Comparison of ENCODE assay signal across 27 mouse cellular contexts in the genomic region with DNA sequence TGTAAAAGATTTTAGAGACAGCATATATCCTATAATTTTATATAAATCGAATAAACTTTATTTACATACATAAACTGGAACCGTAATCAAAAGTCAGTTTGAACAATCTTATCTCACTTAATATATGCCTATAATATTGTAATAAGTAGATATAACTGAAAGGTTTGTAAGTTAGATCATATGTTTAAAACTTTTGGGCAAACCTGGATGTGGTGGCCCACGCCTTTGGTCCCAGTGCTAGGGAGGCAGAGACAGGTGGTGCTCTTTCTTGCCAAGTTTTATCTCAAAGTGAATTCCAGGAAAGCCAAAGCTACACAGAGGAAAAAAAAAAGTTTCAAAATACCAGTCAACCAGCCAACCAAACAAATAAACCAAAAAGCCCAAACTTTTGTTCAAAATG. TPM values are rescaled to one million over a fixed set of nuclear protein-coding genes. Genes with fewer than 3 reads are reported as not detected.
A peak's percentile ranks its signal among the peaks of the same experiment; 100 is the strongest.
DNase-seq lines count a peak whose midpoint lies in the region; ATAC-seq and TF ChIP-seq lines count a peak whose summit lies in the region.
"Had no signal": no experiment of that assay in that cellular context is flagged by ENCODE, and none has a peak within 500 bp of the region (broad histone marks: within the 10 kb centered on the region; RNA-seq: fewer than 3 reads in every experiment).

No protein-coding gene starts in this region.

- no peak overlapping the region for H3K9ac ChIP-seq in lung, embryonic 14.5 days
- H3K9ac ChIP-seq: embryonic facial prominence, embryonic 13.5 days; embryonic facial prominence, embryonic 15.5 days; forebrain, embryonic 12.5 days had no signal

- no peak overlapping the region for H3K4me2 ChIP-seq in lung, embryonic 14.5 days
- H3K4me2 ChIP-seq: embryonic facial prominence, embryonic 13.5 days; embryonic facial prominence, embryonic 15.5 days; forebrain, embryonic 12.5 days had no signal

- H3ac ChIP-seq in C2C12 (ENCODE audit: control insufficient read depth, insufficient read length, low read depth) = no peak overlapping the region

- no peaks in the 10 kb centered on the region for H3K79me2 ChIP-seq in C2C12 (ENCODE audit: control insufficient read depth, insufficient read depth)

- no peak overlapping the region for H3K27ac ChIP-seq in lung, embryonic 14.5 days (ENCODE audit: low read depth)
- H3K27ac ChIP-seq: embryonic facial prominence, embryonic 13.5 days; embryonic facial prominence, embryonic 15.5 days; forebrain, embryonic 10.5 days; forebrain, embryonic 12.5 days had no signal

- no peak overlapping the region for H3K4me3 ChIP-seq in lung, embryonic 14.5 days (ENCODE audit: low read depth, low read length)
- no peak overlapping the region for H3K4me3 ChIP-seq in C2C12 (ENCODE audit: insufficient read depth, poor library complexity, severe bottlenecking)
- H3K4me3 ChIP-seq: embryonic facial prominence, embryonic 13.5 days; embryonic facial prominence, embryonic 15.5 days; erythroblast, embryonic 14.5 days; forebrain, embryonic 10.5 days; forebrain, embryonic 12.5 days had no signal

- WGBS in lung, embryonic 14.5 days = 71% methylated on average over 3 of the region's 3 CpGs

- peak; percentile 38; the same call in 1 of the 2 replicates for ATAC-seq in lung, embryonic 14.5 days (ENCODE audit: insufficient read depth)
- no peak for ATAC-seq in frontal cortex, adult (ENCODE audit: low TSS enrichment)
- no peak for ATAC-seq in CD4-positive, CD25-positive, alpha-beta regulatory T cell, adult 4 months
- ATAC-seq: forebrain, embryonic 14.5 days; forebrain, embryonic 16.5 days; Patski had no signal

- no peak for DNase-seq in lung, embryonic 14.5 days
- no peak for DNase-seq in lung, postnatal 4 days
- DNase-seq in 3134 (ENCODE audit: extremely low read depth, insufficient read length, low spot score) = peak; percentile 53
- peak; percentile 66 for DNase-seq in Muller cell, postnatal 12 days (ENCODE audit: inconsistent ontology term)
- DNase-seq in adrenal gland, postnatal 14 days = no peak
- DNase-seq: adrenal gland, adult 8-10 months; adrenal gland, postnatal 25 days; B cell, adult 2 months; cerebellum, adult 11 months; cerebellum, adult 18-20 months; cerebellum, adult 8-10 months; cerebellum, adult 9-11 months; cerebellum, postnatal 36 days had no signal

- TF ChIP-seq CTCF in lung, embryonic 14.5 days (IDR thresholded peaks at IDR 0.05; ENCODE audit: low read depth) = no peak
- TF ChIP-seq CTCF in C2C12 (IDR thresholded peaks at IDR 0.05; ENCODE audit: control insufficient read depth, insufficient read depth, insufficient read length) = no peak

- H3K9me3 ChIP-seq in lung, embryonic 14.5 days (ENCODE audit: low read depth, low read length) = no peaks in the 10 kb centered on the region
- H3K9me3 ChIP-seq: embryonic facial prominence, embryonic 13.5 days; embryonic facial prominence, embryonic 15.5 days; forebrain, embryonic 10.5 days; forebrain, embryonic 12.5 days; G1E had no signal

- H3K27me3 ChIP-seq in lung, embryonic 14.5 days (ENCODE audit: insufficient read depth, low read length) = no peaks in the 10 kb centered on the region
- H3K27me3 ChIP-seq in C2C12 (ENCODE audit: control insufficient read depth, insufficient read depth, insufficient read length) = no peaks in the 10 kb centered on the region
- H3K27me3 ChIP-seq: CH12.LX; embryonic facial prominence, embryonic 13.5 days; embryonic facial prominence, embryonic 15.5 days; forebrain, embryonic 12.5 days; Patski had no signal

- no peaks in the 10 kb centered on the region for H3K79me3 ChIP-seq in C2C12 (ENCODE audit: low read depth)

- H3K36me3 ChIP-seq in lung, embryonic 14.5 days (ENCODE audit: insufficient read depth) = no peaks in the 10 kb centered on the region
- no peaks in the 10 kb centered on the region for H3K36me3 ChIP-seq in C2C12 (ENCODE audit: control insufficient read depth, insufficient read depth)
- H3K36me3 ChIP-seq: embryonic facial prominence, embryonic 13.5 days; embryonic facial prominence, embryonic 15.5 days; forebrain, embryonic 10.5 days; forebrain, embryonic 12.5 days; G1E had no signal

- H3K4me1 ChIP-seq in lung, embryonic 14.5 days (ENCODE audit: insufficient read depth) = no peaks in the 10 kb centered on the region
- H3K4me1 ChIP-seq: embryonic facial prominence, embryonic 13.5 days; embryonic facial prominence, embryonic 15.5 days; forebrain, embryonic 10.5 days; forebrain, embryonic 12.5 days had no signal

TF ChIP-seq in C2C12, 6 proteins besides CTCF, POLR2A, EP300 and RAD21:
- no peak for TF ChIP-seq CEBPB (IDR thresholded peaks at IDR 0.05; ENCODE audit: low read depth)
- peak; percentile 81 for TF ChIP-seq MYOD1 (IDR thresholded peaks at IDR 0.05; ENCODE audit: control insufficient read depth, insufficient read length, low read depth)
- TF ChIP-seq FOSL1 (IDR thresholded peaks at IDR 0.05; ENCODE audit: insufficient read depth, low read length, poor library complexity, severe bottlenecking) = no peak

RNA-seq across cellular contexts. Expression of a gene that starts 15.0 kb away (rescaled TPM):
- polyA plus RNA-seq in lung, embryonic 14.5 days (2014; fragmentation: Nextera tagmentation; extraction: Ambion mirVana) = 8.9 and 9.7 TPM in 2 replicates
- polyA plus RNA-seq in C2C12 (2012; fragmentation: generic; extraction: Trizol) = 3.0 TPM
- 2.6 and 3.0 TPM in 2 replicates for total RNA-seq in adrenal gland, postnatal 14 days (2021)
- polyA plus RNA-seq in CD4-positive, CD25-positive, alpha-beta regulatory T cell, adult 4 months (2017; shearing (Covaris generic)) = under 1 TPM in 1 of 2 experiments, not detected in 1; 0.43 TPM
- total RNA-seq: CH12.LX; common myeloid progenitor, adult 5-6 weeks had no signal
- polyA plus RNA-seq: erythroblast, embryonic 14.5 days; G1E; Patski had no signal

Comparison
In these comparisons a context has a peak if more than half of its experiments do, and no peak if none do; other contexts are left out.
1. DNase-seq: peak in 3134 (single experiment) and Muller cell, postnatal 12 days (single experiment); none in lung, embryonic 14.5 days (single experiment), lung, postnatal 4 days (0 of 2) and adrenal gland, postnatal 14 days (single experiment).